Mouse (Mus musculus) embryo, embryonic 11 days (tissue): ENCODE measurements at regions not wholly inside any gene's neighbourhood (a gene's known extent, or its start where the extent isn't known, plus 50 kb on each side); places are given as distances from the start of the nearest gene placed in this dataset.
A peak's percentile ranks its signal among the peaks of the same experiment; 100 is the strongest.

Source experiments
- DNase-seq: peaks from one replicate; pipeline ENCODE4 v3.0.0-alpha.2; 2015

GRCm38 (mm10) chr11:89145281-89145945 lies 71.8 kb downstream of the Gm525 start:
- DNase-seq, result peak; percentile 24

GRCm38 (mm10) chr11:89142527-89143154 lies 69.0 kb downstream of the Gm525 start:
- DNase-seq, result peak; percentile 37
